10 mouse cellular contexts compared by ENCODE assay signal in the genomic region with DNA sequence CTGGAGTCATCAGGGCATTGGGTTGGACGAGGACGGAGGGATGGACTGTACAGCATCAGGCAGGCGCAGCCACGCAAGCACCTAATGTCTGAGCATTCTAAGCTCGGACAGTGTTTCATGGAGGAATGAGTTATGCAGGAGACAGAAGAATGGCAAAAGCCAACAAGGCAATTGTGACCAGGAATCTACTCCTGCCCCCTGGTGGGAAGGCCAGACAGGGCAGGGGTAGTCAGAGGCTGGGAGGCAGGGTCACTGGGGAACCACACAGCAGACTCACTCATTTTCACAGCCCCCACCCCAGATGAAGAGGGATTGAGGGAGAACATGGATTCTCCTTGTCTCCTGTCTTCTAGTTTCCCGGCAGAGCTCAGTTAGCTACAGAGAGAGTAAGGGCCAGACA. TPM values are rescaled to one million over a fixed set of nuclear protein-coding genes. Genes with fewer than 3 reads are reported as not detected.
A peak's percentile ranks its signal among the peaks of the same experiment; 100 is the strongest.
DNase-seq lines count a peak whose midpoint lies in the region; ATAC-seq and TF ChIP-seq lines count a peak whose summit lies in the region.
"Had no signal": no experiment of that assay in that cellular context is flagged by ENCODE, and none has a peak within 500 bp of the region (broad histone marks: within the 10 kb centered on the region; RNA-seq: fewer than 3 reads in every experiment).

No protein-coding gene starts in this region.

- no peak overlapping the region for H3K9ac ChIP-seq in forebrain, postnatal 0 days
- H3K9ac ChIP-seq in forebrain, embryonic 12.5 days: no peak overlapping the region
- H3K9ac ChIP-seq: neural tube, embryonic 12.5 days had no signal

- peaks cover 5% of the 10 kb centered on the region; the same call in 1 of the 2 replicates for H3K4me1 ChIP-seq in forebrain, postnatal 0 days (ENCODE audit: insufficient read depth)
- peaks cover 9% of the 10 kb centered on the region for H3K4me1 ChIP-seq in forebrain, embryonic 12.5 days
- H3K4me1 ChIP-seq: neural tube, embryonic 12.5 days had no signal

- no peak overlapping the region for H3K4me3 ChIP-seq in forebrain, postnatal 0 days (ENCODE audit: low read depth, low read length)
- H3K4me3 ChIP-seq in forebrain, embryonic 12.5 days (replicated peaks): no peak overlapping the region
- H3K4me3 ChIP-seq: neural tube, embryonic 12.5 days had no signal

- peak; percentile 45 for TF ChIP-seq CTCF in forebrain, postnatal 0 days (IDR thresholded peaks at IDR 0.05; ENCODE audit: low read depth)

- no peak overlapping the region for H3K4me2 ChIP-seq in forebrain, postnatal 0 days (ENCODE audit: low read depth)
- no peak overlapping the region for H3K4me2 ChIP-seq in forebrain, embryonic 12.5 days
- H3K4me2 ChIP-seq: neural tube, embryonic 12.5 days had no signal

- no peak for DNase-seq in forebrain, postnatal 0 days
- DNase-seq in CD4-positive helper T cell, adult 2 months (ENCODE audit: low read depth, low spot score): peak; percentile 67
- DNase-seq in embryo, embryonic 10.5 days (ENCODE audit: low spot score): peak; percentile 51
- DNase-seq in lung, postnatal 4 days: peak; percentile 58 to 75
- DNase-seq in cerebellum, adult 8-10 months: no peak
- DNase-seq in left cerebral cortex, postnatal 25 days (ENCODE audit: low spot score in 2 of 2): no peak
- DNase-seq in yolk sac, embryonic 10.5 days (ENCODE audit: low spot score): no peak

- ATAC-seq in forebrain, postnatal 0 days: no peak
- ATAC-seq in forebrain, embryonic 12.5 days (ENCODE audit: low FRiP score): no peak

- intact Hi-C loops in left cerebral cortex, postnatal 25 days (cut with DNase I): no loop called here

- H3K36me3 ChIP-seq in forebrain, postnatal 0 days (ENCODE audit: insufficient read depth): no peaks in the 10 kb centered on the region
- H3K36me3 ChIP-seq in forebrain, embryonic 12.5 days (replicated peaks): no peaks in the 10 kb centered on the region
- H3K36me3 ChIP-seq: neural tube, embryonic 12.5 days had no signal

- no peaks in the 10 kb centered on the region for H3K9me3 ChIP-seq in forebrain, postnatal 0 days (ENCODE audit: low read length)
- no peaks in the 10 kb centered on the region for H3K9me3 ChIP-seq in forebrain, embryonic 12.5 days
- H3K9me3 ChIP-seq: neural tube, embryonic 12.5 days had no signal

- no peak overlapping the region for H3K27ac ChIP-seq in forebrain, postnatal 0 days (ENCODE audit: low read depth, low read length)
- H3K27ac ChIP-seq in forebrain, embryonic 12.5 days: no peak overlapping the region
- H3K27ac ChIP-seq: neural tube, embryonic 12.5 days had no signal

- no peaks in the 10 kb centered on the region for H3K27me3 ChIP-seq in forebrain, postnatal 0 days (ENCODE audit: insufficient read depth, low read length)
- H3K27me3 ChIP-seq in forebrain, embryonic 12.5 days: no peaks in the 10 kb centered on the region
- H3K27me3 ChIP-seq: neural tube, embryonic 12.5 days had no signal

- WGBS in forebrain, postnatal 0 days: 76% methylated on average over 6 of the region's 6 CpGs
- WGBS in forebrain, embryonic 12.5 days: 80% methylated on average over 6 of the region's 6 CpGs

RNA-seq across cellular contexts. Expression of a gene that starts 4.7 kb away (rescaled TPM):
- 3.2 and 5.8 TPM in 2 replicates for total RNA-seq in forebrain, postnatal 0 days (2014; rRNA removed)
- polyA plus RNA-seq in forebrain, postnatal 0 days (2015; fragmentation: Nextera tagmentation; extraction: Ambion mirVana): 0.77 TPM in 2 replicates
- polyA plus RNA-seq in forebrain, embryonic 12.5 days (2016; fragmentation: Nextera tagmentation; extraction: Ambion mirVana): 4.6 and 4.7 TPM in 2 replicates
- total RNA-seq in left cerebral cortex, postnatal 25 days (2021): 1 to 10 TPM; 4.1 to 4.3 TPM

RNA-seq across cellular contexts. Expression of a gene that starts 53.7 kb away (rescaled TPM):
- total RNA-seq in forebrain, postnatal 0 days (2014; rRNA removed): 0.57 and 0.62 TPM in 2 replicates
- 0.43 and 0.64 TPM in 2 replicates for polyA plus RNA-seq in forebrain, postnatal 0 days (2015; fragmentation: Nextera tagmentation; extraction: Ambion mirVana)
- not detected in 2 replicates for polyA plus RNA-seq in forebrain, embryonic 12.5 days (2016; fragmentation: Nextera tagmentation; extraction: Ambion mirVana)
- 1 to 10 TPM; 1.3 to 1.4 TPM for total RNA-seq in left cerebral cortex, postnatal 25 days (2021)
- total RNA-seq: hematopoietic stem cell, adult 5-6 weeks had no signal

Comparison
In these comparisons a context has a peak if more than half of its experiments do, and no peak if none do; other contexts are left out.
1. DNase-seq: peak in CD4-positive helper T cell, adult 2 months (single experiment), embryo, embryonic 10.5 days (single experiment) and lung, postnatal 4 days (2 of 2); none in forebrain, postnatal 0 days (single experiment), cerebellum, adult 8-10 months (single experiment), left cerebral cortex, postnatal 25 days (0 of 2) and yolk sac, embryonic 10.5 days (single experiment).